8 mouse cellular contexts compared by ENCODE assay signal in genomic region chr16:23416261-23416656, GRCm38 (mm10). TPM values are rescaled to one million over a fixed set of nuclear protein-coding genes. Genes with fewer than 3 reads are reported as not detected.
DNase-seq lines count a peak whose midpoint lies in the region; ATAC-seq and TF ChIP-seq lines count a peak whose summit lies in the region.

No protein-coding gene starts in this region.

- no peak overlapping the region for H3K4me3 ChIP-seq in kidney, adult 2 months (ENCODE audit: insufficient read depth, low read depth, low read length)
- H3K4me3 ChIP-seq in lung, embryonic 15.5 days = peak overlapping the region; percentile 14

- DNase-seq in adrenal gland, adult (ENCODE audit: inconsistent age in 2 of 2, low spot score in 1 of 2) = peak; percentile 35 to 58
- no peak for DNase-seq in adrenal gland, adult 18-20 months (ENCODE audit: low spot score in 2 of 2)
- peak; percentile 38 for DNase-seq in heart, adult 8-10 months (ENCODE audit: low spot score)
- DNase-seq in kidney, adult 2 months = peak; percentile 30
- DNase-seq in layer of hippocampus, adult 9-10 months (ENCODE audit: low spot score) = no peak
- no peak for DNase-seq in urinary bladder, adult 2 months (ENCODE audit: low spot score)
- DNase-seq in frontal cortex, postnatal 14 days (ENCODE audit: low spot score in 2 of 2) = no peak

- peak overlapping the region; percentile 50 for H3K4me2 ChIP-seq in lung, embryonic 15.5 days

- 48% methylated on average over 10 of the region's 10 CpGs for WGBS in kidney, adult 2 months
- 38% methylated on average over 10 of the region's 10 CpGs for WGBS in lung, embryonic 15.5 days

- no peak for TF ChIP-seq CTCF in kidney, adult 2 months (conservative IDR thresholded peaks at IDR 0.05; ENCODE audit: insufficient read depth, insufficient read length, low read depth, low read length)

- H3K9me3 ChIP-seq in lung, embryonic 15.5 days = no peaks in the 10 kb centered on the region

- H3K27ac ChIP-seq in kidney, adult 2 months (ENCODE audit: insufficient read depth, low read depth, low read length) = peak overlapping the region; percentile 27
- H3K27ac ChIP-seq in lung, embryonic 15.5 days = peak overlapping the region; percentile 16; the same call in 1 of the 2 replicates

- H3K9ac ChIP-seq in lung, embryonic 15.5 days = no peak overlapping the region

- H3K27me3 ChIP-seq in kidney, adult 2 months (replicated peaks; ENCODE audit: control insufficient read depth, insufficient read depth, low read length) = no peaks in the 10 kb centered on the region
- H3K27me3 ChIP-seq in lung, embryonic 15.5 days = no peaks in the 10 kb centered on the region

- ATAC-seq in lung, embryonic 15.5 days (ENCODE audit: borderline replicate concordance, extremely low read depth, low FRiP score, low TSS enrichment) = peak; percentile 74

- no peaks in the 10 kb centered on the region for H3K36me3 ChIP-seq in kidney, adult 2 months (ENCODE audit: control insufficient read depth, insufficient read depth, low read length)
- H3K36me3 ChIP-seq in lung, embryonic 15.5 days = no peaks in the 10 kb centered on the region

- TF ChIP-seq POLR2A in kidney, adult 2 months (IDR thresholded peaks at IDR 0.05; ENCODE audit: low read depth, low read length) = no peak

- H3K4me1 ChIP-seq in kidney, adult 2 months (ENCODE audit: control insufficient read depth, insufficient read depth, low read length) = peaks cover 8% of the 10 kb centered on the region; the same call in 1 of the 2 replicates
- H3K4me1 ChIP-seq in lung, embryonic 15.5 days = peaks cover 8% of the 10 kb centered on the region; the same call in 1 of the 2 replicates

RNA-seq across cellular contexts. Expression of gene Rtp1, which starts 12.7 kb away (rescaled TPM):
- not detected for total RNA-seq in adrenal gland, adult 18-20 months (2021)
- not detected for total RNA-seq in heart, adult 8-10 months (2022)
- 0.06 and 0.07 TPM in 2 replicates for polyA plus RNA-seq in kidney, adult 2 months (2012; rRNA removed)
- polyA plus RNA-seq in lung, embryonic 15.5 days (2015; fragmentation: Nextera tagmentation; extraction: Ambion mirVana) = not detected in 2 replicates
- 0.01 TPM in 2 replicates for polyA plus RNA-seq in urinary bladder, adult 2 months (2012; rRNA removed)

Comparison
In these comparisons a context has a peak if more than half of its experiments do, and no peak if none do; other contexts are left out.
1. DNase-seq: peak in adrenal gland, adult (2 of 2), heart, adult 8-10 months (single experiment) and kidney, adult 2 months (single experiment); none in adrenal gland, adult 18-20 months (0 of 2), layer of hippocampus, adult 9-10 months (single experiment), urinary bladder, adult 2 months (single experiment) and frontal cortex, postnatal 14 days (0 of 2).